Mouse (Mus musculus): ENCODE measurements around the gene Ppm1m. TPM values are rescaled to one million over a fixed set of nuclear protein-coding genes. Genes with fewer than 3 reads are reported as not detected.
A peak's percentile ranks its signal among the peaks of the same experiment; 100 is the strongest.

Ppm1m gene
- polyA plus RNA-seq, 1 experiment from 2014 or later: 11.1 TPM

GRCm38 (mm10) chr9:106159784-106160301, 39.7 kb downstream of the Ppm1m start:
- Histone ChIP-seq H3K9ac (replicated peaks) (peak overlapping the region; percentile 70), H3K4me1 (ENCODE audit: insufficient read depth) (peaks cover 11% of the 10 kb centered on the region), H3K36me3 (replicated peaks; ENCODE audit: insufficient read depth, low read length) (no peaks in the 10 kb centered on the region; the same call in 1 of the 2 replicates), H3K4me3 (ENCODE audit: low read depth, low read length) (peak overlapping the region; percentile 72), H3K27ac (ENCODE audit: low read depth) (peak overlapping the region; percentile 98), H3K9me3 (ENCODE audit: low read length) (no peaks in the 10 kb centered on the region), H3K4me2 (ENCODE audit: low read depth, low read length) (peak overlapping the region; percentile 66), H3K27me3 (ENCODE audit: insufficient read depth, low read length) (no peaks in the 10 kb centered on the region)
- WGBS (ENCODE audit: insufficient replicate concordance): 2% methylated on average over 24 of the region's 24 CpGs
- TF ChIP-seq EP300 (IDR thresholded peaks at IDR 0.05; ENCODE audit: low read depth): peak; percentile 63
- no peak for TF ChIP-seq CTCF (IDR thresholded peaks at IDR 0.05; ENCODE audit: low read depth)
- ATAC-seq (peak; percentile 57), DNase-seq (peak; percentile 94)

GRCm38 (mm10) chr9:106159237-106159636, 40.3 kb downstream of the Ppm1m start:
- Histone ChIP-seq H3K4me3 (ENCODE audit: low read depth, low read length) (peak overlapping the region; percentile 72), H3K9me3 (ENCODE audit: low read length) (no peaks in the 10 kb centered on the region), H3K9ac (replicated peaks) (no peak overlapping the region), H3K27me3 (ENCODE audit: insufficient read depth, low read length) (no peaks in the 10 kb centered on the region), H3K4me1 (ENCODE audit: insufficient read depth) (peaks cover 11% of the 10 kb centered on the region), H3K36me3 (replicated peaks; ENCODE audit: insufficient read depth, low read length) (no peaks in the 10 kb centered on the region; the same call in 1 of the 2 replicates), H3K27ac (ENCODE audit: low read depth) (peak overlapping the region; percentile 93), H3K4me2 (ENCODE audit: low read depth, low read length) (peak overlapping the region; percentile 66)
- WGBS (ENCODE audit: insufficient replicate concordance): 86% methylated on average over 9 of the region's 9 CpGs
- no peak for ATAC-seq
- no peak for TF ChIP-seq CTCF (IDR thresholded peaks at IDR 0.05; ENCODE audit: low read depth)
- TF ChIP-seq EP300 (IDR thresholded peaks at IDR 0.05; ENCODE audit: low read depth): no peak
- DNase-seq: no peak

DNA sequence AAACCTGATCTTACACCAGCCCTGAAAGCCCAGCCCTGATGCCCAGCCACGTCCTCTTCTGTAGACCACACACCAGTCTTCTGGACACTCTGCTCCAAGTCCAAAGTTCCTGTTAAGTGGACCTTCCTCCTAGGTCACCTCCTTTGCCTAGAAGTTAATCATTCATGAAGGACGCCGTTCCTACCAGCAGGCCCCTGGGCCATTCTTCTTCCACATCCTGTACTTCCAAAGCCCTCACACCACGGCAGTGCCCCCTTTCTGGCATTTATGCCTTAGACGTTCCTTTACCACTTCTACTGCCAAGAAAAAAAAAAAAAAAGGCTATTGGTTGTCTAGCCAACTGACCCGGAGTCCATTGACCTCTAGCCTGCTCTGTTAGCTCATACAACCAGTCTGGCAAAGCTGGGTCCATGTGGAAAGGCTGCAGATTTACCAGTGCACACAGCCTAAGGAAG, 41.5 kb downstream of the Ppm1m start, which contains the start of gene Glyctk:
Gene Glyctk, minus strand, starts transcription at position 102 of the 455 bp plus-strand sequence.
- Histone ChIP-seq H3K4me2 (ENCODE audit: low read depth, low read length) (peak within 1 kb of the TSS; percentile 52), H3K4me1 (ENCODE audit: insufficient read depth) (peaks cover 11% of the 10 kb centered on the region), H3K27ac (ENCODE audit: low read depth) (peak within 1 kb of the TSS; percentile 93), H3K9ac (replicated peaks) (peak within 1 kb of the TSS; percentile 69), H3K36me3 (replicated peaks; ENCODE audit: insufficient read depth, low read length) (no peaks in the 10 kb centered on the region; the same call in 1 of the 2 replicates), H3K27me3 (ENCODE audit: insufficient read depth, low read length) (no peaks in the 10 kb centered on the region), H3K9me3 (ENCODE audit: low read length) (no peaks in the 10 kb centered on the region), H3K4me3 (ENCODE audit: low read depth, low read length) (peak within 1 kb of the TSS; percentile 35)
- DNase-seq: peak; percentile 49
- WGBS (ENCODE audit: insufficient replicate concordance): 43% methylated on average over 6 of the region's 6 CpGs
- peak; percentile 80 for ATAC-seq
- TF ChIP-seq CTCF (IDR thresholded peaks at IDR 0.05; ENCODE audit: low read depth) (no peak), EP300 (IDR thresholded peaks at IDR 0.05; ENCODE audit: low read depth) (peak; percentile 67)

DNA sequence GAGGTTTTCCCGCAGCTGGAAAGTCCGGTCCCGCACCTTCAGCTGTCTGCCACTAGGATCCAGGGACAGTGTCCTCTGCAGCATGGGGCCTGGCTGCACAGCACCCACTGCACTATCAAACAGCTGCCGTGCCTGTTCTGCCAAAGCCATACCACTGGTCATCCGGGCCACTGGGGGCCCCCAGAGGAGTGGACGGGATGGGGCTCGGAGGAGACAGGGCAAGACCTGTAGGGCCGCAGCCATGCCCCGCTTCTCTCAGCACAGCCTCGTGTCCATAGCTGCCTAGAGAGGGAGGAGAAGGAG, 42.0 kb downstream of the Ppm1m start:
- H3K4me2 ChIP-seq (ENCODE audit: low read depth, low read length): peak overlapping the region; percentile 52
- H3K9ac ChIP-seq (replicated peaks): peak overlapping the region; percentile 69

GRCm38 (mm10) chr9:106156921-106157622, 42.5 kb downstream of the Ppm1m start:
- Histone ChIP-seq H3K27me3 (ENCODE audit: insufficient read depth, low read length) (no peaks in the 10 kb centered on the region), H3K36me3 (replicated peaks; ENCODE audit: insufficient read depth, low read length) (no peaks in the 10 kb centered on the region; the same call in 1 of the 2 replicates), H3K9me3 (ENCODE audit: low read length) (no peaks in the 10 kb centered on the region), H3K27ac (ENCODE audit: low read depth) (peak overlapping the region; percentile 93), H3K9ac (replicated peaks) (peak overlapping the region; percentile 69), H3K4me1 (ENCODE audit: insufficient read depth) (peaks cover 11% of the 10 kb centered on the region), H3K4me2 (ENCODE audit: low read depth, low read length) (peak overlapping the region; percentile 52), H3K4me3 (ENCODE audit: low read depth, low read length) (peak overlapping the region; percentile 35)
- ATAC-seq: peak; percentile 8
- DNase-seq: no peak
- no peak for TF ChIP-seq EP300 (IDR thresholded peaks at IDR 0.05; ENCODE audit: low read depth)
- TF ChIP-seq CTCF (IDR thresholded peaks at IDR 0.05; ENCODE audit: low read depth): peak; percentile 53
- WGBS (ENCODE audit: insufficient replicate concordance): 74% methylated on average over 21 of the region's 21 CpGs

More for the DNA sequence above, 42.0 kb downstream of the Ppm1m start:
- no peaks in the 10 kb centered on the region for H3K9me3 ChIP-seq (ENCODE audit: low read length)
- peak overlapping the region; percentile 35 for H3K4me3 ChIP-seq (ENCODE audit: low read depth, low read length)
- TF ChIP-seq EP300 (IDR thresholded peaks at IDR 0.05; ENCODE audit: low read depth): no peak
- no peak for TF ChIP-seq CTCF (IDR thresholded peaks at IDR 0.05; ENCODE audit: low read depth)
- no peaks in the 10 kb centered on the region for H3K27me3 ChIP-seq (ENCODE audit: insufficient read depth, low read length)
- no peaks in the 10 kb centered on the region; the same call in 1 of the 2 replicates for H3K36me3 ChIP-seq (replicated peaks; ENCODE audit: insufficient read depth, low read length)
- peak overlapping the region; percentile 93 for H3K27ac ChIP-seq (ENCODE audit: low read depth)
- peaks cover 11% of the 10 kb centered on the region for H3K4me1 ChIP-seq (ENCODE audit: insufficient read depth)
- ATAC-seq: peak; percentile 24
- DNase-seq: no peak
- WGBS (ENCODE audit: insufficient replicate concordance): 72% methylated on average over 10 of the region's 10 CpGs

DNA sequence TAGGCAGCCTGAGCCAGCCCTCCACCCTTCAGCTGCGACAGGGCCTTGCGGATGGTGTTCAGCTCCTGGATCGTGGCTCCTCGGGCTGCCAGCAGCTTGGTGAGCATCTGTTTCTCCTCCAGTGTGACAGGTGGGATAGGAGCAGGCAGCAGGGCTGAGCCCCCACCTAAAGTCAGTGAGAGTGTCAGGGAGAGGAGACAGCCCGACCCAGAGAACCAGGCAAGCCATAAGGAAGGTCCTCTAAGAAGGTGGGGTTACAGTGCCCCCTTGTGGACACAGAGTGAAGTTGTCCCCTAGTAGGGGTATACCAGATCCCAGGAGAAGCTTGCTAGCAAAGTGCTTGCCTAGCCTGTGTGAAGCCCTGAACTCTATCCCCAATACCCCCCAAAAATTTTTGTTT, 43.1 kb downstream of the Ppm1m start:
- ATAC-seq (peak; percentile 28; the same call in 1 of the 2 replicates), DNase-seq (peak; percentile 67)
- no peak overlapping the region for H3K27ac ChIP-seq (ENCODE audit: low read depth)
- H3K4me2 ChIP-seq (ENCODE audit: low read depth, low read length): peak overlapping the region; percentile 52
- WGBS (ENCODE audit: insufficient replicate concordance): 72% methylated on average over 5 of the region's 5 CpGs
- H3K36me3 ChIP-seq (replicated peaks; ENCODE audit: insufficient read depth, low read length): no peaks in the 10 kb centered on the region; the same call in 1 of the 2 replicates
- peak; percentile 86 for TF ChIP-seq CTCF (IDR thresholded peaks at IDR 0.05; ENCODE audit: low read depth)
- TF ChIP-seq EP300 (IDR thresholded peaks at IDR 0.05; ENCODE audit: low read depth): no peak
- H3K9ac ChIP-seq (replicated peaks): peak overlapping the region; percentile 69
- H3K27me3 ChIP-seq (ENCODE audit: insufficient read depth, low read length): no peaks in the 10 kb centered on the region
- H3K4me1 ChIP-seq (ENCODE audit: insufficient read depth): peaks cover 11% of the 10 kb centered on the region
- H3K4me3 ChIP-seq (ENCODE audit: low read depth, low read length): peak overlapping the region; percentile 35
- H3K9me3 ChIP-seq (ENCODE audit: low read length): no peaks in the 10 kb centered on the region

Measured in liver, postnatal 0 days (tissue).